Mouse (Mus musculus) heart, adult 2 months (tissue): ENCODE measurements around the gene Pxn. TPM values are rescaled to one million over a fixed set of nuclear protein-coding genes. Genes with fewer than 3 reads are reported as not detected.
"Not testable (repeated sequence)": the region's sequence is repeated elsewhere in the genome, so short reads cannot be mapped to it uniquely, and the experiment has no call there.

Experiments
- DNase-seq, 2 experiments: peaks; one replicate each; pipeline ENCODE4 v3.0.0; 2021
- H3K27ac ChIP-seq: fragments of 200-600 bp; 2 replicates; pipeline ENCODE4 v1.8.1; 2022
- H3K27me3 ChIP-seq: fragments of 200-500 bp; 2 replicates; pipeline ENCODE4 v1.6.1; 2012; ENCODE audit warnings: mild to moderate bottlenecking, low read length, inconsistent platforms, mixed read lengths; ENCODE audit not compliant: control insufficient read depth, insufficient read depth
- H3K36me3 ChIP-seq: fragments of 200-500 bp; 2 replicates; pipeline ENCODE4 v1.6.1; 2012; ENCODE audit warnings: low read length, inconsistent platforms; ENCODE audit not compliant: control insufficient read depth, insufficient read depth
- H3K4me1 ChIP-seq: fragments of 200-500 bp; 2 replicates; pipeline ENCODE4 v1.6.1; 2011; ENCODE audit warnings: low read length; ENCODE audit not compliant: control insufficient read depth, insufficient read depth
- H3K4me3 ChIP-seq: fragments of 200-600 bp; 2 replicates; pipeline ENCODE4 v1.8.1; 2022
- H3K79me2 ChIP-seq: fragments of 200-500 bp; replicated peaks from 2 replicates; pipeline ENCODE4 v1.6.1; 2012; ENCODE audit warnings: mild to moderate bottlenecking, inconsistent platforms, low read length, moderate library complexity, mixed read lengths; ENCODE audit not compliant: control insufficient read depth, insufficient read depth
- H3K9ac ChIP-seq: fragments of 200-500 bp; 2 replicates; pipeline ENCODE4 v1.6.1; 2012; ENCODE audit warnings: low read depth, mild to moderate bottlenecking, control low read depth, inconsistent platforms, low read length, mixed read lengths
- CTCF ChIP-seq: fragments of 200-600 bp; IDR thresholded peaks from 2 replicates; pipeline ENCODE4 v1.8.1; 2022; ENCODE audit warnings: antibody characterized with exemption, mild to moderate bottlenecking, moderate library complexity
- EP300 ChIP-seq: fragments of 200-500 bp; IDR thresholded peaks from 2 replicates; pipeline ENCODE4 v1.6.1; 2011; ENCODE audit warnings: low read depth, low read length, control low read depth; ENCODE audit not compliant: insufficient read depth
- POLR2A ChIP-seq: fragments of 200-500 bp; IDR thresholded peaks from 2 replicates; pipeline ENCODE4 v1.6.1; 2011; ENCODE audit warnings: mild to moderate bottlenecking, low read depth, low read length, control low read depth; ENCODE audit not compliant: insufficient read depth
- WGBS: fragments of 180-500 bp; shearing (Covaris S2); methylation state at CpG from one replicate; pipeline ENCODE4 v1.1.7; 2018; 5-methylcytosine and 5-hydroxymethylcytosine counted together
- intact Hi-C: fragments of 180-260 bp; cut with DNase I; formaldehyde crosslinking; loops from one replicate; pipeline ENCODE4 v1.15.1; 2025
- polyA plus RNA-seq: library from polyadenylated mRNA; depleted of rRNA; stranded (reverse); fragments of >200 nt; gene quantifications from 2 replicates; pipeline ENCODE4 v1.2.3, GENCODE M21; 2012
- total RNA-seq, 2 experiments: library from RNA; stranded (reverse); gene quantifications; 2 replicates each; pipeline ENCODE4 v1.2.3; 2021

Pxn gene
- total and polyA plus RNA-seq, 3 experiments: 35.9 to 51.9 (median 37.1) TPM

DNA sequence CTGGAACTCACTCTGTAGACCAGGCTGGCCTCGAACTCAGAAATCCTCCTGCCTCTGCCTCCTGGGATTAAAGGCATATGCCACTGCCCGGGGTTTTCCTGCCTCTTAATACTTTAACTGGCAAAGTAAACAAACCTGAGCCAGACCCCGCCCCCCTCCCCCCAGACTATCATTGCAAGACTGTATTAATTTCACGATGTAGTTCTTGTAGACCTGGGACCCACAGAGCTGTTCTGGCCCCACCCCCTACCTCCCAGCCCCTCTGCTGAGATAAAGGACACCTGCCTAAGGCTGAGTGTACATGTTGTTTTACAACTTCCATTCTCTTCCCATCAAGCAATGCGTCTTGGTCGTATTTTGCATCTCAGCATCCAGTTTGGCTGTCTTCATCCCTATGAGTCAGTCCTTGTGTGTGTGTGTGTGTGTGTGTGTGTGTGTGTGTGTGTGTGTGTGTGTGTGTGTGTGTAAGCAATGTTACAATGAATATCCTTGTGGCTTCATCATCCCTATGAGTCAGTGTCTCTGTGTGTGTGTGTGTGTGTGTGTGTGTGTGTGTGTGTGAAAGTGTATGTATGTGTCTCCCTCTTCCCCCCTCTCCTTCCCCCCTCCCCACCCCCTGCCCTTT lies 13.7 kb upstream of the Pxn start:
- Histone ChIP-seq H3K27ac (no peak overlapping the region; the same call in 1 of the 2 replicates), H3K27me3 (no peaks in the 10 kb centered on the region), H3K79me2 (no peaks in the 10 kb centered on the region), H3K4me1 (peaks cover 4% of the 10 kb centered on the region), H3K36me3 (no peaks in the 10 kb centered on the region), H3K9ac (no peak overlapping the region), H3K4me3 (no peak overlapping the region)
- intact Hi-C loops: no loop called here
- 65% methylated on average over 6 of the region's 6 CpGs for WGBS
- DNase-seq: no peak
- TF ChIP-seq CTCF (no peak), EP300 (no peak), POLR2A (no peak)

DNA sequence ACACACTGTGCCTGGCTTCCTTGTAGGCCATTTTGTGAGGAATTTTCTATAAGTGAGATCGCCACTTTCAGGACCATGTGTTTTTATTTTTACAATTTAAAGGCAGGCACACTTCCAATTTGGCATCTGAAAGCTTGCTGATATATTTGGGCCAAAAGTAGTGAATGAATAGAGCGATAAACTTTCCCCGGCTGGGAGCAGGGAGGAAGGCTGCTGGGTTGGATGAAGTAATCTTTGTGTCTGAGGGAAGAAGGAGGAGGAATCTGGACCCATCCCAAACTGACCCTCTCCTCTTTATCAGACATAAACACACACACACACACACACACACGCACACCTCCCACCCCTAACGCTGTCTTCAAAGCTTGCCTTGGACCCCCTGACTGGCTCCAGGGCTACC lies 13.0 kb upstream of the Pxn start:
- no peak for DNase-seq
- TF ChIP-seq EP300 (no peak), CTCF (no peak), POLR2A (no peak)
- H3K9ac ChIP-seq: no peak overlapping the region
- no peaks in the 10 kb centered on the region for H3K27me3 ChIP-seq
- intact Hi-C loops: no loop called here
- no peak overlapping the region for H3K4me3 ChIP-seq
- no peak overlapping the region for H3K27ac ChIP-seq
- peaks cover 4% of the 10 kb centered on the region for H3K4me1 ChIP-seq
- no peaks in the 10 kb centered on the region for H3K36me3 ChIP-seq
- no peaks in the 10 kb centered on the region for H3K79me2 ChIP-seq
- 42% methylated on average over 5 of the region's 5 CpGs for WGBS

DNA sequence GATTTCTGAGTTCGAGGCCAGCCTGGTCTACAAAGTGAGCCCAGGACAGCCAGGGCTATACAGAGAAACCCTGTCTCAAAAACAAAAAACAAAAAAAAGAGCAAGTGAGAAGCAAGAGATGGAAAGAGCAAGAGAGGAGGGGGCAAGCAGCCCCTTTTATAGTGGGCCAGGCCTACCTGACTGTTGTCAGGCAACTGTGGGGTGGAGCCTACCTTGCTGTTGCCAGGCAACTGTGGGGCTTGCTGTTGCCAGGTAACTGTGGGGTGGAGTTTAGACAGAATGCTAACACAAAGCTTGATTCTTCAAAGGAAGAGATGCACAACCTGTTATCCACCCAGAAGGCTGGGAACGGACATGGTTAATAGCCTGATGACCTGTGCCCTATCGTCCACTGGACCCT lies 10.9 kb upstream of the Pxn start:
- H3K27ac ChIP-seq, H3K27me3 ChIP-seq, DNase-seq, intact Hi-C loops, H3K4me1 ChIP-seq, H3K36me3 ChIP-seq, H3K4me3 ChIP-seq, H3K79me2 ChIP-seq, H3K9ac ChIP-seq: not testable (repeated sequence)
- WGBS: 86% methylated on average over 3 of the region's 3 CpGs

DNA sequence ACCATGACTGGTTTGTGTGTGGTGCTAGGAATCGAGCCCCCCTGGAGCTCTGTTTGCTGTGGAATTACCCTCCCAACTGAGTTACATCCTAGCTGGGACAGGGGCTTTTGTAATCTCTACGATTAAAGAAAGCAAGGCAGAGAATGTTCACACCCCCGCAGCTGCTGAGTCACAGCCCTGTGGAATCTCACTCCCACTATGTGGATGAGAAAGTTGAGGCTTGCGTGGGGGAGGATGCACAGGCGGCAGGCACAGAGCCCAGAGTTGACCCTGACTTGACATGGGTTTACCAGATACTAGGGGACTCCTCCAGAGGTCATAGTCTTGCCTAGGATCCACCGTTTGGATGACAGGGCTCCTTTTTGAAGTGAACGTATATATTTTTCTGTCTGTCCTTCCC lies 9.4 kb upstream of the Pxn start:
- Histone ChIP-seq H3K9ac (no peak overlapping the region), H3K36me3 (no peaks in the 10 kb centered on the region), H3K79me2 (no peaks in the 10 kb centered on the region), H3K4me3 (no peak overlapping the region), H3K27me3 (no peaks in the 10 kb centered on the region), H3K27ac (no peak overlapping the region), H3K4me1 (peaks cover 1% of the 10 kb centered on the region; the same call in 1 of the 2 replicates)
- TF ChIP-seq CTCF (no peak), EP300 (no peak), POLR2A (no peak)
- DNase-seq: no peak
- 65% methylated on average over 7 of the region's 7 CpGs for WGBS
- intact Hi-C loops: no loop called here

DNA sequence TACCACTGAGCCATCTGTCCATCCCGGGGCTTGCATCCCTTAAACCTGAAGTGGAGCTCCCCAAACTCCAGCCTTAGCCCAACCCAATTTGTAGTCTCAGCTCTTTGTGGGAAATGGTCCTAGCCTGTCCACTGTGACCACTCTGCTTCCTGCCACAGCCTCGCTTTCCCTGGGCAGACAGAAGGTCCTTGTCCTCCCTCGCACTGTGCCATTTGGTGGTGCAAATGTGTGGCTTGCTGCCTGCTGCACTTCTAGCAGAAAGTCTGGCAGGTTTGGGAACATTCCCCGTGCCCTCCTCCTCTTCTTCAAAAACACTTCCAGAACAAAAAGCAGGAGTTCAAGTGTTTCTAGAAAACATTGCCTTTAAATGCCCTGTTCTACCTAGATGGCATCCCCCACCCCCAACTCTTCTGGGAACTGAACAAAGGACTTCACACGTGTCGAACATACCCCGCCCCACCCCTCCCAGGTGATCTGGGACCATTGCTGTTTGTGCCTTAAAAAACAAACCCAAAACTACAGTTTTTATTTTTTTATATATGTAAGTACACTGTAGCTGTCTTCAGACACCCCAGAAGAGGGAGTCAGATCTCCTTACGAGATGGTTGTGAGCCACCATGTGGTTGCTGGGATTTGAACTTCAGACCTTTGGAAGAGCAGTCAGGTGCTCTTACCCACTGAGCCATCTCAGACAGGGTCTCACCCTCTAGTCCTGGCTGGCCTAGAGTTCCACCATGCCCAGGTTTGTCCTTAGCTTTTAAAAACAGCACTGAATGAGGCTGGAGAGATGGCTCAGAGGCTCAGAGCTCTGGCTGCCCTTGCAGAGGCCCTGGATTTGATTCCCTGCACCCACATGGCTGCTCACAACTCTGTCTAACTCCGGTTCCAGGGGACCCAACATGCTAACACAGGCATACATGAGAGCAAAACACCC lies 7.9 kb upstream of the Pxn start:
- DNase-seq: peak in 1 of 2 experiments; percentile 26
- H3K4me1 ChIP-seq: peaks cover 1% of the 10 kb centered on the region; the same call in 1 of the 2 replicates
- H3K27me3 ChIP-seq: no peaks in the 10 kb centered on the region
- no peaks in the 10 kb centered on the region for H3K36me3 ChIP-seq
- H3K79me2 ChIP-seq: no peaks in the 10 kb centered on the region
- H3K27ac ChIP-seq: no peak overlapping the region
- no peak overlapping the region for H3K9ac ChIP-seq
- intact Hi-C loops: no loop called here
- WGBS: 66% methylated on average over 9 of the region's 9 CpGs
- H3K4me3 ChIP-seq: no peak overlapping the region
- TF ChIP-seq CTCF (no peak), POLR2A (no peak), EP300 (no peak)

DNA sequence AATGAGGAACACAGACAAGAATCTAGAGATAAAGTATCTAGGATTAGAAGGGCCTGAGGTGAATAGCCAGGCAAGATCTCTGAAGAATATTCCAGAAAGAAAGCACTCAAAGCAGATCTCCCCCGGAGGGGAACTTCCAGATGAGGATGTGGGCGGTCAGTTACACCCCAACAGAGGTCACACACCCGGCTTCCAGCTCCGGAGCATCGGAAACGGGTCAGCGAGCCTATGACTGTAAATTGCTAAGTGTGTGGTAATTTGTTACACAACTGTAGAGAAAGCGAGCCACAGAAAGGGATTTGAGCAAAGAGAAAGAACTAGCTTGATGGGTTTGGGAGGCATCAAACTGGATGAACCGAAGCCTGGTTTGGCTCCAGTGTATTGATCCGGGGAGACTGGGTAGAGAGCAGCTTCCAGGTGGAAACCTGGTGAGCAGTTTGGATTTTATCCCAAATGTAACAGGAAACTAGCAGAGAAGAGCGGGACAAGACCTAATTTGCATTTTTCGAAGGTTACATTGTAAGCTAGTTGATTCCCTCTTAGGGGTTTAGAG lies 6.0 kb upstream of the Pxn start:
- Histone ChIP-seq H3K36me3 (no peaks in the 10 kb centered on the region), H3K9ac (no peak overlapping the region; the same call in 1 of the 2 replicates), H3K4me3 (no peak overlapping the region), H3K79me2 (no peaks in the 10 kb centered on the region), H3K27ac (peak overlapping the region; percentile 27; the same call in 1 of the 2 replicates), H3K27me3 (no peaks in the 10 kb centered on the region), H3K4me1 (peaks cover 1% of the 10 kb centered on the region; the same call in 1 of the 2 replicates)
- DNase-seq: peak; percentile 36 to 66
- intact Hi-C loops: no loop called here
- TF ChIP-seq EP300: no peak
- no peak for TF ChIP-seq POLR2A
- TF ChIP-seq CTCF: no peak
- WGBS: 37% methylated on average over 12 of the region's 12 CpGs
